Mouse (Mus musculus) common myeloid progenitor, adult 5-6 weeks (primary cell): ENCODE measurements around the gene Agbl4. TPM values are rescaled to one million over a fixed set of nuclear protein-coding genes. Genes with fewer than 3 reads are reported as not detected.

ENCODE experiments used
- ATAC-seq: replicated peaks from 2 replicates; pipeline ENCODE4 v1.8.0; 2016; ENCODE audit warnings: low read depth, mild to moderate bottlenecking, moderate TSS enrichment, inconsistent platforms; ENCODE audit not compliant: poor library complexity, severe bottlenecking
- total RNA-seq: library from RNA; stranded (forward); fragments of 200-1000, 187-1606 nt; gene quantifications from 2 replicates; pipeline ENCODE4 v1.2.3, GENCODE M21; 2017

Gene Agbl4
- total RNA-seq, 1 experiment from 2014 or later = not detected

GRCm38 (mm10) chr4:111473014-111473413, 1075.6 kb downstream of the Agbl4 start:
- ATAC-seq = no peak

DNA sequence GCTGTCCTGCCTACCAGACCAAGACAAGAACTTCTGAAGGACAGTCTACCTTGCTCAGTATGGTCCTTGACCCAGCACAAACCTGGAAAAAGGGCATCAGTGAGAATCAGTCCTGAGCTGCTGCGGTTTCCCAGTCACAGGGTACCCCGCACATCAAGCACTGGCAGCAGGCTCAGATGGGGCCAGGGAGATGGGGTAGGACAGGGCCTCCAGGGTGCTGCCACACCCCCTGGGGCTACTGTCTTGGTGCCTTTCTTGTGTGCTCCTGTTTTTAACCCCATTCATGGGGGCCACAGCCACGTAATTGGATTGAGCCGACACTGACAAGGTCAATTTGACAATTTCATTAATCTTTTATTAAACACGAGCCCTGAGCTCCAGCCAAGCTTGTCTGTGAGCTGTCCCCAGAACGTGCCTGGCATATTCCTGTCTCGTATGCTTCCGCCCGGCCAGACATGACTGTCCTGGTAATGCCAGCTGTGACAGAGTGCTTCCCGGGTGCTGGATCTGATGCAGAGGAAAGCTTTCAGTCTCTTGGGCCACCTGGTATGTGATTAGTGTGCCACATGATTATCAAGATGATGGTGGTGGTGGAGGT, 1078.0 kb downstream of the Agbl4 start:
- no peak for ATAC-seq

- no peak for ATAC-seq
These were observed 1080.0 kb downstream of the Agbl4 start for GRCm38 (mm10) chr4:111477507-111477906.

- ATAC-seq = no peak
These were observed 1086.0 kb downstream of the Agbl4 start for GRCm38 (mm10) chr4:111483499-111483898.

GRCm38 (mm10) chr4:111485189-111485588, 1087.7 kb downstream of the Agbl4 start:
- ATAC-seq = no peak

GRCm38 (mm10) chr4:111486187-111486586, 1088.7 kb downstream of the Agbl4 start:
- no peak for ATAC-seq

- no peak for ATAC-seq
These were observed 1089.9 kb downstream of the Agbl4 start for GRCm38 (mm10) chr4:111487233-111487843.

DNA sequence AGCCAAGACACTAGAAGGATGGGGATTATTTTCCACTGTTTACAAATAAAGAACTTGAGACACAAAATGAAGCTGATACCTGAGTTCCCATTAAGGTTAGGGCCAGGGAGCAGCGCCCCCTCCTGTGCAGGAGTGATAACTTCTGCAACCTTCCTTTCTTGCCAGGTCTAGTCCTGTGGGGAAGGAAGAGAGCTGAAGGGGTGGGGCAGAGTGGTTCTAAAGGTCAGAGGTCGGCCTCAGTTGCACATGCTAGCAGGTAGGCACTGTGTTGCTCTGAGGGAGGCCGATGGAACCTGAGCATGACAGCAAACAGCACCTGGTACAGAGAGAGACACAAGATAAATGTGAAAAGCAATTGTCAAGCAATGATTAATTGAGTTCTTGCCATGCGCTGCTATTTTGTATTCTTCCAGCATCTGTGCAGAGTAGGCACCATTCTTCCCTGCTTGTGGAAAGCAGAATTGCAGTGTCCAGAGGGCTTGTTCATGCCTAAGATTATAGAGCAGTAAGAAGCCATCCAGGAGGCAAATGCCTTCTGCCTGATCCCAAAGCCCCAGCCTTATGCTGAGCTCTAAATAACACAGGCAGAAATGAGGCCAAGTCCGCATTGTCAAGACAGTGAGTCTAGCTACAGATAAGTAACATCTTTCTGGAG, 1096.4 kb downstream of the Agbl4 start:
- no peak for ATAC-seq

- peak; percentile 87 for ATAC-seq
These were observed 1098.5 kb downstream of the Agbl4 start for GRCm38 (mm10) chr4:111495949-111496348.

GRCm38 (mm10) chr4:111498751-111499150, 1101.3 kb downstream of the Agbl4 start:
- no peak for ATAC-seq

DNA sequence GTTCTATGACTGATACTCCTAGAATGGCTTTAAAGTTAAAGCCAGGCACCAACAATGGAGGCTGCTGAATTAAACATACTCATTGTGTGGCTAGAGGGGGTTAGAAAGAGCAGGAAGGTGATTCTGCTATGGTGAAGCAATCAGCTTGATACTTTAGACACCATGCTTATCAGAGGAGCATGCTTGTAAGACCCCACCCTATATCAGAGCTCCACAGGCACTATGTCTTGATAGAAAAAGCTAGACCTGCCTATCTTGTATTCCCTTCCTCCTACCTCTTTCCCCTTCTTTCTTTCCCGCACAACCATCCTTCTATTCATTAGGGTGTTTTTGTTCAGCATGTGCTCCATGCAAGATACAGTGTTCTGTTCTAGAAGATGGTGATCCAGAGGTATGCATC, 1104.0 kb downstream of the Agbl4 start:
- no peak for ATAC-seq

DNA sequence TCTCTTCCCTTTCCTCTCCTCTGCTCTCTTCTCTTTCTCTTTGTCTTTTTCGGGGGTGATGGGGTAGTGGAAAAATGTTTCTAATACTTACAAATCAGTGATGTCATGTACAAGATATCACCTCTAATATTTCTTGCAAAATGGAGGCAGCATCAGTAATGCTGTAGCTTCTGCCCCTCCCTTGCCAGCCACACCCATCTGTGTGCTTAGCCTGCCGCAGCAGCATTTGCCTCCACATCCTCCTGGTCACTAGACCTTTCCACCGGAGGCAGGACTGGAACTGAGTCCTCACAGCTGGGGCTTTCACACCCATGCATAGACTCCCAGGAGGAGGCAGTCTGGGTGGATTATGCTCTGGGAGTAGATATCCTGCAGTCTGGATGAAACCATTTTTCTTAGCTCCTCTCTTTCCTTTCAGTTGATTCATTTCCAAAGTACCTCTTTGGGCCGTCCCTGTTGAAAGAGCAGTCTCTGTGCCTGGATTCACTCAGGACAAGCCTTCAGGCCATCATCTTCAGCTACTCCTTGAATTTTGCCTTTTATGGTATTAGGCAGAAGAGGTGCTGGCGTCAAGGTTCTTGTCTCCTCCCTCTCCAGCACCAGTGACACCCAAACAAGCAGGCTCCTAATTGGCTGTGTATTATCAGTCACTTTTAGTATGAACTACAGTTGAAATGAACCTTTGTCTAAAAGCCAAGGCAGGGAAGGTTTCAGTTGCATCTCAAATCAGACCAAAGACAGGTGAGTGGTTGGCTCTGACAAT, 1105.7 kb downstream of the Agbl4 start:
- ATAC-seq = no peak

DNA sequence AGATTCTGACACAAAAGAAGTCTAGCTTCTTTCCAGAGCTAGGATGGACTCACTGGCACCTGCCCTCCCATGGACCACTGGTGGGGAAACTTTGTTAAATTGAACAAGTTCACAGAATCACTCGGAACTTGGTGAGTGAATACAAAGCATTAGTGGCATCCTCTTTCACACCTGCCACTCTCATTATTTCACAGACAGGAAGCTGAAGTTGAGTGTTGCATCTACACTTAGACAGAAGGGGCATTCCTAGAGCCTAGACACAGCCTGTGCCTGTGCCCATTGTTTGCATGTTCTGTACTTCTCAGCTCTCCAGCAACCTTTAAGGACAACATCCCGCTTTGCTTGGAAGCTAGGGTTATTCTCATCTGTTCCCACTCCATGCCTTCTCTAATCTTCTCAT, 1107.5 kb downstream of the Agbl4 start:
- no peak for ATAC-seq

DNA sequence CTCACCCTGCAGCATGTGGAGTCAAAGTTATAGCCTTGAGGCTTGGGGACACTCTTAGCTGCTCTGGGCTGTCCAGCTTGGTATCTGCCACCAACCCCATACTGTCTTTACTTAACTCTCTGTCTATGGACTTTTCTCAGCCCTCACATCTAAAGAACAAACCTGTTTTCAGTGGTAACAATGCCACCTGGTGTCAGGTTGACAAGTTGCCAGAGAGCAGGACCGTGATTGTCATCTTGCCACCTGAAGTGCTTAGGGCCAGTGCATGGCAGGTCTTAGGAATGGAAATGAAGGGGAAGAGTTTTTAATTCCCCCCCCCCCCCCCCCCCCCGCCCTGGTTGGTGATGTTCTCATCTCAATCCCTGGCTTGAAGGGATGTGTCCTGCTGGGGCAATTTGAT, 1112.7 kb downstream of the Agbl4 start:
- ATAC-seq = no peak

- ATAC-seq = no peak
These were observed 1116.5 kb downstream of the Agbl4 start for GRCm38 (mm10) chr4:111513921-111514320.

- ATAC-seq = no peak
These were observed 1118.7 kb downstream of the Agbl4 start for GRCm38 (mm10) chr4:111516136-111516535.

- no peak for ATAC-seq
These were observed 1119.8 kb downstream of the Agbl4 start for GRCm38 (mm10) chr4:111517063-111517792.

DNA sequence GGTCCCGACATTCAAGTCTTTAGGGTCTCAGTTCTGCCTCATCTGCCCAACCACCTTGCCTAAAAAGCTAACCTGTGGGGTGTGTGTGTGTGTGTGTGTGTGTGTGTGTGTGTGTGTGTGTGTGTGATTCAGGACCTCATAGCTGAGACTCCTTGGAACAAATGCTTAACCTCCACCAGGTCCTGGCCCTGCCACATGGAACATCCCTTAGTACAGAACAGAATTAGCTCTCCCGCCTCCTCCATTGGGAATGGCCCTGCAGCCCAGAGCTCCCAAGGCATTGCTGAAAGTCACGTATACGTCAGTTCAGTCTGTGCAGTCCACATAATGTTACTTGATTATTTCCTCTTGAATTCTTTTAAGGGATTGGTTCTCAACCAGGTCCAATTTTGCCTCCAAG, 1120.7 kb downstream of the Agbl4 start:
- no peak for ATAC-seq

- no peak for ATAC-seq
These were observed 1121.8 kb downstream of the Agbl4 start for GRCm38 (mm10) chr4:111519267-111519666.

DNA sequence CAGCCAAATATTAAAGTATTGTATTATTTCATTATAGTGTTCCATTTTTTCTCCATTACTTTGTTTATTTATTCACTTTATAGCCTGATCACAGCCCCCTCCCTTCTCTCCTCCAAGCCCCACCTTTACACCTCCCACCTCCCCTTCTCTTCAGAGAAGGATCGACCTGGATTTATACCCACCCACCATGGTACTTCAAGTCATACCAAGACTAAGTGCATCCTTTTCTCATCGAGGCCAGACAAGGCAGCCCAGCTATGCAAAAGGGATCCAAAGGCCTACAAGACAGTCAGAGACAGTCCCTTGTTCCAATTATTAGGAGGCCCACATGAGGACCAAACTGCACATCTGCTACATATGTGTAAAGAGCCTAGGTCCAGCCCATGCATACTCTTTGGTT, 1122.5 kb downstream of the Agbl4 start:
- ATAC-seq = no peak
